Mouse (Mus musculus): Measurements from ENCODE around the gene Ubl5. TPM values are rescaled to one million over a fixed set of nuclear protein-coding genes. Genes with fewer than 3 reads are reported as not detected.
A peak's percentile ranks its signal among the peaks of the same experiment; 100 is the strongest.

The Ubl5 gene
- polyA plus RNA-seq, 1 experiment from 2014 or later: 456 TPM

DNA sequence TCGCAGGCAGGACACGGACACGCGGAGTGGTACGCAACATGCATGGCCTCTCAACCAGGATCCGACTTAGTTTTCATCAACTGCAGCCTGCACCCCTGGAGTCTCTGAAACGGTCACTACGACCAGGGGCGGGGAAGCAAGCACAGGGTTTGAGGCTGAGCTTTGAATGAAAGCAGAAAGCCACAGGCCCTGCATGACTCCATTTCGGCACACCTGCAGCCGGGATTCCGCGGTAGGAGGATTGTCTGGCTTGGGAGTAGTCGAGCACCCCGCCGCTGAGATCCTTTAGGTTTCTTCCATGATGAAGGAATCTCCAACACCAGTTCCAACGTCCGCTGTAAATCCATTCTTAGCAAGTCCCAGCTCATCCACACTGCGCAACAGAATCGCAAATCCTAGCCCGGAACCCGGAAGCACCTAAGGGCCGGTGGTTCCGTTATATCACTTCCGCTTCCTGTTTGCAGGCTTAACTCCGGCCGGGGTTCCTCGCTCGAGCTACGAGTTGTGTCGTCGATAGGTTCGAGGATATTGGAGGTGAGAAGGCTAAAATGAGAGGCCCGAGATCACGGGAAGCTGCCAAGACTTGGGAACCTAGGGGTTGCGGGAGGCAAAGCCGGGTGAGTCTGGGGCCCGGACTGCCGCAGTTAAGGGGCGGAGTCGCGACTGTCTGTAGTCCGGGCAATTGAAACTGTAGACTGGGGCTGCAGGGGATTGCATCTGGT, 1.8 kb downstream of the Ubl5 start, which contains the start of gene Fbxl12:
Gene Fbxl12, minus strand, starts transcription at position 408 of the 722 bp plus-strand sequence.
- Histone ChIP-seq H3K27me3 (ENCODE audit: control insufficient read depth, insufficient read depth, low read length) (no peaks in the 10 kb centered on the region), H3K27ac (ENCODE audit: low read depth, low read length) (peak within 1 kb of the TSS; percentile 92), H3K9ac (ENCODE audit: low read depth, low read length) (peak within 1 kb of the TSS; percentile 49), H3K4me1 (replicated peaks; ENCODE audit: control insufficient read depth, insufficient read depth, low read length) (peaks cover 2% of the 10 kb centered on the region; the same call in 1 of the 2 replicates), H3K9me3 (ENCODE audit: control insufficient read depth, low read length) (no peaks in the 10 kb centered on the region), H3K4me3 (ENCODE audit: low read depth, low read length) (peak within 1 kb of the TSS; percentile 83), H3K4me2 (replicated peaks; ENCODE audit: low read depth, low read length) (peak within 1 kb of the TSS; percentile 97), H3K36me3 (ENCODE audit: control insufficient read depth, insufficient read depth, low read length) (no peaks in the 10 kb centered on the region)
- DNase-seq (ENCODE audit: low spot score): peak; percentile 85
- WGBS: under 1% methylated on average over 43 of the region's 43 CpGs
- ATAC-seq (ENCODE audit: low FRiP score): 0 out of 2 replicates have a peak, but pooled peaks have one; percentile 20

DNA sequence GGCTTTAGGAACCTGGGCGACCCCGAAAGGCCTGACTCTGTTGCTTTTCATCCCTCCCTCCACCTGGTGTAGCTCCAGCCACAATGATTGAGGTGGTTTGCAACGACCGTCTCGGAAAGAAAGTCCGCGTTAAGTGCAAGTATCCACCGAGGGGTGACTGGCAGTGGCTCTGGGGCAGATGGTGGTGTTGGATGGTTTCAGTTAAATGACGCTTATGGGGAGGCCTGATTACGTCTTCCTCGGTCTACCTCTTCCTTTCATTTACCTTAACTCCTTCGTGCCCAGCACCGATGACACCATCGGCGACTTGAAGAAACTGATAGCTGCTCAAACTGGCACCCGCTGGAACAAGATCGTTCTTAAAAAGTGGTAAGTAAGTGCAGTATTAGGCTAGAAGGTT, 2.4 kb downstream of the Ubl5 start:
- H3K27me3 ChIP-seq (ENCODE audit: control insufficient read depth, insufficient read depth, low read length): no peaks in the 10 kb centered on the region
- H3K4me2 ChIP-seq (replicated peaks; ENCODE audit: low read depth, low read length): peak overlapping the region; percentile 97
- no peaks in the 10 kb centered on the region for H3K9me3 ChIP-seq (ENCODE audit: control insufficient read depth, low read length)
- H3K9ac ChIP-seq (ENCODE audit: low read depth, low read length): peak overlapping the region; percentile 49
- H3K4me1 ChIP-seq (replicated peaks; ENCODE audit: control insufficient read depth, insufficient read depth, low read length): peaks cover 2% of the 10 kb centered on the region; the same call in 1 of the 2 replicates
- H3K27ac ChIP-seq (ENCODE audit: low read depth, low read length): no peak overlapping the region
- H3K4me3 ChIP-seq (ENCODE audit: low read depth, low read length): peak overlapping the region; percentile 83
- 6% methylated on average over 17 of the region's 17 CpGs for WGBS
- ATAC-seq (ENCODE audit: low FRiP score) (no peak), DNase-seq (ENCODE audit: low spot score) (no peak)
- H3K36me3 ChIP-seq (ENCODE audit: control insufficient read depth, insufficient read depth, low read length): no peaks in the 10 kb centered on the region

DNA sequence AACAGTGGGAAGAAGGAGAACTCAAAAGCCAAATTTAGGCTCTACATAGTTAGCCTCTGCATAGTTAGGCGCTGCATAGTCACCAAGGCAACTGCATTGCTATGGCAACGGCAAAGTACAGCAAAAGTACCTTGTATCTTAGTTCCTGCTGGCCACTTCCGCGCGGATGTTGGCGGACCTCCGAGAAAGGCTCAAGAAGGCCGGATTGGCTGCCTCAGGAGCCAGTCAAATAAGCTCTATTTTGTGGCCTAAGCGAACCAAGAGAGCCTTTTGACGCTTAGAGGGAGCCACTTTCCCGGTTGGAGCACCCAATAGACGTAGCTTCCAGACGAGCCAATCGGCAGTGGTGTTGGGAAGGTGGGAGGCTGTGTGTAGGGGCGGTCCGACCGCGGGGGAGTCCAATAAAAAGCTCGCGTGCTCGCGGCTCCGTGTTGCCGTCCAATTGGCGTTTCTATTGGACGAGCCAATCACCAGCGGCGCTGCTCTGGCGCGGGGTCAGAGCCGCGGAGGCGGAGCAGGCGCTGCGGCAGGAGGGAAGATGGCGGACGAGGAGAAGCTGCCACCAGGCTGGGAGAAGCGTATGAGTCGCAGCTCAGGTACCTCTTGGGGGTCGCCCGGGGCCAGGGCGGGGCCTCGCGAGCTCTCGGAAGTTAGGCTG, 9.1 kb downstream of the Ubl5 start, which contains the start of gene Pin1:
Gene Pin1, plus strand, starts transcription at position 494 of the 658 bp plus-strand sequence.
- Histone ChIP-seq H3K27me3 (ENCODE audit: control insufficient read depth, insufficient read depth, low read length) (no peaks in the 10 kb centered on the region), H3K4me2 (replicated peaks; ENCODE audit: low read depth, low read length) (peak within 1 kb of the TSS; percentile 72), H3K4me3 (ENCODE audit: low read depth, low read length) (peak within 1 kb of the TSS; percentile 98), H3K4me1 (replicated peaks; ENCODE audit: control insufficient read depth, insufficient read depth, low read length) (peaks cover 8% of the 10 kb centered on the region; the same call in 1 of the 2 replicates), H3K9ac (ENCODE audit: low read depth, low read length) (peak within 1 kb of the TSS; percentile 89), H3K27ac (ENCODE audit: low read depth, low read length) (peak within 1 kb of the TSS; percentile 10; the same call in 1 of the 2 replicates), H3K36me3 (ENCODE audit: control insufficient read depth, insufficient read depth, low read length) (no peaks in the 10 kb centered on the region), H3K9me3 (ENCODE audit: control insufficient read depth, low read length) (no peaks in the 10 kb centered on the region)
- ATAC-seq (ENCODE audit: low FRiP score) (peak; percentile 100), DNase-seq (ENCODE audit: low spot score) (peak; percentile 95)
- WGBS: under 1% methylated on average over 45 of the region's 45 CpGs

DNA sequence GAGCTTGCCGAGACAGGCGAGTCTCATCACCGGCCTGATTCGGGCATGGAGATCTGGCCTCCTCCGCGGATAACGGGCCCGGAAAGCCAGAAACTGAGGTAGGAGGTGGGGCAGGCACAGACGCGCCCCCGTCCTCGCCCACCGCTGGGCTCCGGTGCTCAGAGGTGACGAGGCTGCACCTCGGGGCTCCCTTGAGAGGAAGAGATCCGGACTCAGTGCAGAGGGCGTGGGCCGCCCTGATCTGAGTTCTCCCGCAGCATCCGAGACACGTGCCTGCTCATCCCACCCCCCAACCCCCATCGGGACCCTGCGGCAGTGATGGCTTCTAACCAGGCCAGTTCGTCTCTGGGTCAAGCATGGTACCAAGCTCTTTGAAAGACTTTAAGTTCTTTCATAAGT, 9.6 kb downstream of the Ubl5 start:
- Histone ChIP-seq H3K4me2 (replicated peaks; ENCODE audit: low read depth, low read length) (peak overlapping the region; percentile 72), H3K4me3 (ENCODE audit: low read depth, low read length) (peak overlapping the region; percentile 98), H3K27me3 (ENCODE audit: control insufficient read depth, insufficient read depth, low read length) (no peaks in the 10 kb centered on the region), H3K4me1 (replicated peaks; ENCODE audit: control insufficient read depth, insufficient read depth, low read length) (peaks cover 8% of the 10 kb centered on the region; the same call in 1 of the 2 replicates), H3K9me3 (ENCODE audit: control insufficient read depth, low read length) (no peaks in the 10 kb centered on the region), H3K9ac (ENCODE audit: low read depth, low read length) (peak overlapping the region; percentile 89), H3K36me3 (ENCODE audit: control insufficient read depth, insufficient read depth, low read length) (0 out of 2 replicates have a peak, but pooled peaks cover under 1% of the 10 kb centered on the region), H3K27ac (ENCODE audit: low read depth, low read length) (peak overlapping the region; percentile 10; the same call in 1 of the 2 replicates)
- ATAC-seq (ENCODE audit: low FRiP score): peak; percentile 49; the same call in 1 of the 2 replicates
- DNase-seq (ENCODE audit: low spot score): no peak
- WGBS: 0% methylated on average over 25 of the region's 25 CpGs

DNA sequence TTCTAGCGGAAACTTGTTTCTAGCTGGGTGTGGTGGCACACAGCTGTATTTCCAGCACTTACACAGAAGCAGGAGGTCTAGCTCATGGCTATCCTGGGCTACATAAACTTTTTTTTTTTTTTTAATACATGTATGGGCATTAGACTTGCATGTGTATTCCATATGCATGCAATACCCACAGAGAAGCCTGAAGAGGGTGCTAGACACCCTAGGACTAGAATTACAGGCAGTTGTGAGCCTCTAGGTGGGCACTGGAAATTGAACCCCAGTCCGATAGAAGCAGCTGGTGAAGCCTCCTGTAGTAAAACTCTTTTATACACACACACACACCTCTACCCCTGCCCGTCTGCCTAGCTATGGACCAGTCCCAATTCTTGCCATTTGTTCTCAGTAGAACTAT, 11.2 kb downstream of the Ubl5 start:
- H3K4me3 ChIP-seq (ENCODE audit: low read depth, low read length): no peak overlapping the region
- no peak overlapping the region for H3K4me2 ChIP-seq (replicated peaks; ENCODE audit: low read depth, low read length)
- DNase-seq (ENCODE audit: low spot score): no peak
- no peaks in the 10 kb centered on the region for H3K27me3 ChIP-seq (ENCODE audit: control insufficient read depth, insufficient read depth, low read length)
- no peak for ATAC-seq (ENCODE audit: low FRiP score)
- H3K9me3 ChIP-seq (ENCODE audit: control insufficient read depth, low read length): no peaks in the 10 kb centered on the region
- WGBS: 83% methylated on average over 3 of the region's 3 CpGs
- peaks cover 8% of the 10 kb centered on the region; the same call in 1 of the 2 replicates for H3K4me1 ChIP-seq (replicated peaks; ENCODE audit: control insufficient read depth, insufficient read depth, low read length)
- 0 out of 2 replicates have a peak, but pooled peaks cover 3% of the 10 kb centered on the region for H3K36me3 ChIP-seq (ENCODE audit: control insufficient read depth, insufficient read depth, low read length)
- H3K9ac ChIP-seq (ENCODE audit: low read depth, low read length): no peak overlapping the region
- no peak overlapping the region for H3K27ac ChIP-seq (ENCODE audit: low read depth, low read length)

DNA sequence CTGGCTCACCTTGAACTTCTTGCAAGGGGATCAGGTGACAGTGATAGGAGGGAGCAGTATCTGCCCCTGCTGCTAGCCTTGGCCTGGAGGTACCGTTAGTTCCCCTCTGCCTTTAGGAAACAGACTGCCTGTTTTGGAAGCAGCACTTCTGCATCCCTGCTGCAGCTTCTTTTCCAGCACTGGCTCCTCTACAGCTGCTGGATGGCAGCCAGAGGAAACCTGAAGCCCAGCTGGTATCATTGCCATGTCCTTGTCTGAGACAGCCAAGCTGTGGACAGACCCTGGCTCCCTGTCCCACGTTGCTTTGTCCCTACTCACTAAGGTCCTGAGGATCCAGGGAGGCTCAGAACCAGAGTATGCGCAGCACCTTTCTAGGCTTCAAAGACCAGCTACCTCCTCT, 14.9 kb downstream of the Ubl5 start:
- H3K36me3 ChIP-seq (ENCODE audit: control insufficient read depth, insufficient read depth, low read length): peaks cover 11% of the 10 kb centered on the region; the same call in 1 of the 2 replicates
- ATAC-seq (ENCODE audit: low FRiP score): no peak
- WGBS: 89% methylated on average over 3 of the region's 3 CpGs

DNA sequence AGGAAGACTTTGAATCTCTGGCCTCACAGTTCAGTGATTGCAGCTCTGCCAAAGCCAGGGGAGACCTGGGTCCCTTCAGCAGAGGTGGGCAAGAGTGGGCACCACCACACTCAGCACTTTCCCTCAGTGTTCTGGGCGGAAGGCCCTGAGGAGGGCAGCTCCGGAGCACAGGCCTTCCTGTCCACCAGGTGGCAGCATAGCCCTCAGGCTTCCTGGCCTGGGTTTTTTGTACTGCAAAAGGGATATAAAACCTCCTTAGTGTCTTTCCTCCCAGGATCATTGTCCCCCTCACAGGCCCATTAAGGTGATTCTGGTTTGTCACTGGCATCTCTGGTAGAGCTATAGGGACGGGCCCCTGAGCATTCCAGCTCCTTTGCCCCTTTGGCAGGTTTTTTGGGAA, 19.6 kb downstream of the Ubl5 start:
- Histone ChIP-seq H3K27me3 (ENCODE audit: control insufficient read depth, insufficient read depth, low read length) (no peaks in the 10 kb centered on the region), H3K4me2 (replicated peaks; ENCODE audit: low read depth, low read length) (no peak overlapping the region), H3K36me3 (ENCODE audit: control insufficient read depth, insufficient read depth, low read length) (peaks cover 10% of the 10 kb centered on the region; the same call in 1 of the 2 replicates), H3K9ac (ENCODE audit: low read depth, low read length) (no peak overlapping the region), H3K27ac (ENCODE audit: low read depth, low read length) (peak overlapping the region; percentile 80), H3K9me3 (ENCODE audit: control insufficient read depth, low read length) (no peaks in the 10 kb centered on the region), H3K4me3 (ENCODE audit: low read depth, low read length) (no peak overlapping the region), H3K4me1 (replicated peaks; ENCODE audit: control insufficient read depth, insufficient read depth, low read length) (peaks cover 19% of the 10 kb centered on the region)
- WGBS: 59% methylated on average over 3 of the region's 3 CpGs
- peak; percentile 84 for DNase-seq (ENCODE audit: low spot score)
- peak; percentile 41 for ATAC-seq (ENCODE audit: low FRiP score)

More for the DNA sequence above, 14.9 kb downstream of the Ubl5 start:
- no peak overlapping the region for H3K9ac ChIP-seq (ENCODE audit: low read depth, low read length)
- H3K9me3 ChIP-seq (ENCODE audit: control insufficient read depth, low read length): no peaks in the 10 kb centered on the region
- peaks cover 6% of the 10 kb centered on the region; the same call in 1 of the 2 replicates for H3K4me1 ChIP-seq (replicated peaks; ENCODE audit: control insufficient read depth, insufficient read depth, low read length)
- H3K27me3 ChIP-seq (ENCODE audit: control insufficient read depth, insufficient read depth, low read length): no peaks in the 10 kb centered on the region
- H3K4me3 ChIP-seq (ENCODE audit: low read depth, low read length): no peak overlapping the region
- no peak overlapping the region for H3K27ac ChIP-seq (ENCODE audit: low read depth, low read length)
- no peak for DNase-seq (ENCODE audit: low spot score)
- H3K4me2 ChIP-seq (replicated peaks; ENCODE audit: low read depth, low read length): no peak overlapping the region

DNA sequence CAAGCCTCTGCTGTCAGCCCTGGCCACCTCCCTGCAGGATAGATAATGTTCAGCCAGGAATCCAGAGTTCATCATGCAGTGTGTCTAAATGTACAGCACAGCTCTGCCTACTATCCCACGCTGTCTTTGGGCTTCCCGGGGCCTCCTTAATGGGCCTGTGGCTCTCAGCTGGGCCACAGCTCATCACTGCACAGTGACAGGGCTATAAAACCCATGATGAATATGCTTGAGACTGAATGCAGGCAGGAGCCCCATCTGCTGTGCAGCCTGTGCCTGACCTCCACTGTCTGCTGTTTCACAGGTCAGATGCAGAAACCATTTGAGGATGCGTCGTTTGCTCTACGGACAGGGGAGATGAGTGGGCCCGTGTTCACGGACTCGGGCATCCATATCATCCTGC, 20.2 kb downstream of the Ubl5 start:
- peaks cover 8% of the 10 kb centered on the region; the same call in 1 of the 2 replicates for H3K36me3 ChIP-seq (ENCODE audit: control insufficient read depth, insufficient read depth, low read length)
- H3K4me3 ChIP-seq (ENCODE audit: low read depth, low read length): no peak overlapping the region
- peak; percentile 74 for ATAC-seq (ENCODE audit: low FRiP score)
- WGBS: 72% methylated on average over 8 of the region's 8 CpGs
- no peaks in the 10 kb centered on the region for H3K27me3 ChIP-seq (ENCODE audit: control insufficient read depth, insufficient read depth, low read length)
- peaks cover 19% of the 10 kb centered on the region for H3K4me1 ChIP-seq (replicated peaks; ENCODE audit: control insufficient read depth, insufficient read depth, low read length)
- DNase-seq (ENCODE audit: low spot score): peak; percentile 48
- no peaks in the 10 kb centered on the region for H3K9me3 ChIP-seq (ENCODE audit: control insufficient read depth, low read length)
- peak overlapping the region; percentile 80 for H3K27ac ChIP-seq (ENCODE audit: low read depth, low read length)
- H3K4me2 ChIP-seq (replicated peaks; ENCODE audit: low read depth, low read length): no peak overlapping the region
- 0 out of 2 replicates have a peak overlapping the region, but pooled peaks have one; percentile 19 for H3K9ac ChIP-seq (ENCODE audit: low read depth, low read length)
